In genomic region chr11:70254337-70254736, GRCm38 (mm10) we compare ENCODE assay signal across 8 mouse cellular contexts. TPM values are rescaled to one million over a fixed set of nuclear protein-coding genes. Genes with fewer than 3 reads are reported as not detected.
DNase-seq lines count a peak whose midpoint lies in the region; ATAC-seq and TF ChIP-seq lines count a peak whose summit lies in the region.

No protein-coding gene starts in this region.

- H3K4me1 ChIP-seq in kidney, adult 2 months (ENCODE audit: control insufficient read depth, insufficient read depth, low read length) = peaks cover 4% of the 10 kb centered on the region; the same call in 1 of the 2 replicates
- H3K4me1 ChIP-seq in embryonic facial prominence, embryonic 11.5 days (ENCODE audit: control insufficient read depth, insufficient read depth, low read length) = no peaks in the 10 kb centered on the region; the same call in 1 of the 2 replicates
- H3K4me1 ChIP-seq in intestine, embryonic 15.5 days (replicated peaks) = peaks cover 6% of the 10 kb centered on the region; the same call in 1 of the 2 replicates

- ATAC-seq in embryonic facial prominence, embryonic 11.5 days (replicated peaks; ENCODE audit: insufficient number of reproducible peaks, low FRiP score, low TSS enrichment, low read depth) = no peak
- peak; percentile 17; the same call in 1 of the 2 replicates for ATAC-seq in intestine, embryonic 15.5 days

- no peak for TF ChIP-seq POLR2A in kidney, adult 2 months (IDR thresholded peaks at IDR 0.05; ENCODE audit: low read depth, low read length)
- TF ChIP-seq POLR2A in myocyte (IDR thresholded peaks at IDR 0.05; ENCODE audit: insufficient read length, low read depth) = no peak

- H3K79me2 ChIP-seq in myocyte (ENCODE audit: control insufficient read depth, insufficient read depth) = no peaks in the 10 kb centered on the region

- 0 out of 2 replicates have a peak overlapping the region, but pooled peaks have one; percentile 13 for H3K9ac ChIP-seq in embryonic facial prominence, embryonic 11.5 days (replicated peaks; ENCODE audit: low read length)
- no peak overlapping the region for H3K9ac ChIP-seq in intestine, embryonic 15.5 days

- H3K27me3 ChIP-seq in kidney, adult 2 months (replicated peaks; ENCODE audit: control insufficient read depth, insufficient read depth, low read length) = no peaks in the 10 kb centered on the region
- peaks cover 29% of the 10 kb centered on the region for H3K27me3 ChIP-seq in embryonic facial prominence, embryonic 11.5 days (ENCODE audit: control insufficient read depth, insufficient read depth, low read length)
- peaks cover 46% of the 10 kb centered on the region for H3K27me3 ChIP-seq in intestine, embryonic 15.5 days (replicated peaks)
- peaks cover 26% of the 10 kb centered on the region for H3K27me3 ChIP-seq in myocyte (ENCODE audit: control insufficient read depth, insufficient read depth, insufficient read length)

- no peak overlapping the region; the same call in 1 of the 2 replicates for H3K4me2 ChIP-seq in embryonic facial prominence, embryonic 11.5 days (ENCODE audit: low read depth, low read length)
- peak overlapping the region; percentile 67 for H3K4me2 ChIP-seq in intestine, embryonic 15.5 days (replicated peaks)
- H3K4me2 ChIP-seq in myocyte (ENCODE audit: low read depth) = peak overlapping the region; percentile 70

- H3K4me3 ChIP-seq in kidney, adult 2 months (ENCODE audit: insufficient read depth, low read depth, low read length) = peak overlapping the region; percentile 41
- H3K4me3 ChIP-seq in embryonic facial prominence, embryonic 11.5 days (ENCODE audit: low read depth, low read length) = no peak overlapping the region
- H3K4me3 ChIP-seq in intestine, embryonic 15.5 days (replicated peaks) = peak overlapping the region; percentile 30
- H3K4me3 ChIP-seq in myocyte = no peak overlapping the region

- no peak overlapping the region for H3K27ac ChIP-seq in kidney, adult 2 months (ENCODE audit: insufficient read depth, low read depth, low read length)
- no peak overlapping the region for H3K27ac ChIP-seq in embryonic facial prominence, embryonic 11.5 days (replicated peaks; ENCODE audit: low read depth, low read length)
- H3K27ac ChIP-seq in intestine, embryonic 15.5 days = no peak overlapping the region

- no peaks in the 10 kb centered on the region for H3K36me3 ChIP-seq in kidney, adult 2 months (ENCODE audit: control insufficient read depth, insufficient read depth, low read length)
- no peaks in the 10 kb centered on the region for H3K36me3 ChIP-seq in embryonic facial prominence, embryonic 11.5 days (replicated peaks; ENCODE audit: control insufficient read depth, insufficient read depth, low read depth, low read length)
- H3K36me3 ChIP-seq in intestine, embryonic 15.5 days = no peaks in the 10 kb centered on the region
- no peaks in the 10 kb centered on the region for H3K36me3 ChIP-seq in myocyte (ENCODE audit: control insufficient read depth, insufficient read depth)

- no peak overlapping the region for H3ac ChIP-seq in myocyte (ENCODE audit: control insufficient read depth, insufficient read length)

- H3K9me3 ChIP-seq in embryonic facial prominence, embryonic 11.5 days (replicated peaks; ENCODE audit: control insufficient read depth, low read length) = no peaks in the 10 kb centered on the region
- no peaks in the 10 kb centered on the region for H3K9me3 ChIP-seq in intestine, embryonic 15.5 days

- WGBS in kidney, adult 2 months = 13% methylated on average over 18 of the region's 18 CpGs
- WGBS in embryonic facial prominence, embryonic 11.5 days = 4% methylated on average over 18 of the region's 18 CpGs
- 4% methylated on average over 18 of the region's 18 CpGs for WGBS in intestine, embryonic 15.5 days

- no peak for DNase-seq in kidney, adult 2 months
- DNase-seq in kidney, postnatal 36 days = no peak
- no peak for DNase-seq in embryonic facial prominence, embryonic 11.5 days (ENCODE audit: low spot score)
- DNase-seq in layer of hippocampus, adult 18-20 months (ENCODE audit: low spot score in 2 of 2) = no peak
- DNase-seq in gastrocnemius, adult 18-20 months (ENCODE audit: low spot score) = no peak
- no peak for DNase-seq in urinary bladder, adult 2 months (ENCODE audit: low spot score)

- no peak for TF ChIP-seq CTCF in kidney, adult 2 months (conservative IDR thresholded peaks at IDR 0.05; ENCODE audit: insufficient read depth, insufficient read length, low read depth, low read length)

TF ChIP-seq in myocyte, 11 proteins besides CTCF, POLR2A, EP300 and RAD21:
- TF ChIP-seq E2F4 (IDR thresholded peaks at IDR 0.05; ENCODE audit: insufficient read depth) (no peak), TCF3 (IDR thresholded peaks at IDR 0.05; ENCODE audit: insufficient read length, low read depth) (no peak), MAX (IDR thresholded peaks at IDR 0.05; ENCODE audit: low read depth) (no peak), CEBPB (IDR thresholded peaks at IDR 0.05; ENCODE audit: insufficient read depth, poor library complexity, severe bottlenecking) (no peak), REST (IDR thresholded peaks at IDR 0.05; ENCODE audit: insufficient read depth, insufficient read length) (no peak), MYOD1 (IDR thresholded peaks at IDR 0.05; ENCODE audit: control insufficient read depth in 1 of 3, insufficient read length in 2 of 3, low read depth in 2 of 3) (no peak), USF1 (IDR thresholded peaks at IDR 0.05; ENCODE audit: low read depth) (no peak), MYOG (IDR thresholded peaks at IDR 0.05; ENCODE audit: control insufficient read depth in 1 of 3, insufficient read depth in 1 of 3, insufficient read length in 2 of 3, low read depth in 2 of 3) (no peak), POLR2AphosphoS2 (IDR thresholded peaks at IDR 0.05; ENCODE audit: insufficient read length, low read depth) (no peak), SRF (IDR thresholded peaks at IDR 0.05; ENCODE audit: control insufficient read depth, insufficient read length, low read depth) (no peak), TCF12 (IDR thresholded peaks at IDR 0.05; ENCODE audit: insufficient read depth, poor library complexity, severe bottlenecking) (no peak)

RNA-seq across cellular contexts. Expression of gene Alox12, which starts 0.8 kb away (rescaled TPM):
- polyA plus RNA-seq in kidney, adult 2 months (2012; rRNA removed) = 5.8 and 6.0 TPM in 2 replicates
- polyA plus RNA-seq in embryonic facial prominence, embryonic 11.5 days (2014; fragmentation: Nextera tagmentation; extraction: Ambion mirVana) = 3.2 and 4.1 TPM in 2 replicates
- 2.1 and 2.2 TPM in 2 replicates for polyA plus RNA-seq in intestine, embryonic 15.5 days (2015; fragmentation: Nextera tagmentation; extraction: Ambion mirVana)
- 0.25 TPM for polyA plus RNA-seq in myocyte (2012; fragmentation: generic; extraction: Trizol)
- total RNA-seq in layer of hippocampus, adult 18-20 months (2021) = under 1 TPM; 0.15 to 0.27 TPM
- total RNA-seq in gastrocnemius, adult 18-20 months (2021) = 1 to 10 TPM; 1.2 to 1.5 TPM
- polyA plus RNA-seq in urinary bladder, adult 2 months (2012; rRNA removed) = 14.7 and 15.3 TPM in 2 replicates

RNA-seq across cellular contexts. Expression of gene Rnasek, which starts 14.7 kb away (rescaled TPM):
- polyA plus RNA-seq in kidney, adult 2 months (2012; rRNA removed) = 457 and 485 TPM in 2 replicates
- 103 and 110 TPM in 2 replicates for polyA plus RNA-seq in embryonic facial prominence, embryonic 11.5 days (2014; fragmentation: Nextera tagmentation; extraction: Ambion mirVana)
- 196 and 226 TPM in 2 replicates for polyA plus RNA-seq in intestine, embryonic 15.5 days (2015; fragmentation: Nextera tagmentation; extraction: Ambion mirVana)
- polyA plus RNA-seq in myocyte (2012; fragmentation: generic; extraction: Trizol) = 339 TPM
- 100 to 1,000 TPM; 262 to 272 TPM for total RNA-seq in layer of hippocampus, adult 18-20 months (2021)
- 100 to 1,000 TPM; 120 to 133 TPM for total RNA-seq in gastrocnemius, adult 18-20 months (2021)
- polyA plus RNA-seq in urinary bladder, adult 2 months (2012; rRNA removed) = 128 and 143 TPM in 2 replicates

RNA-seq across cellular contexts. Expression of gene Gm21988, which starts 14.7 kb away (rescaled TPM):
- 13.9 and 15.8 TPM in 2 replicates for polyA plus RNA-seq in kidney, adult 2 months (2012; rRNA removed)
- polyA plus RNA-seq in embryonic facial prominence, embryonic 11.5 days (2014; fragmentation: Nextera tagmentation; extraction: Ambion mirVana) = 7.5 and 9.1 TPM in 2 replicates
- 8.8 and 10.6 TPM in 2 replicates for polyA plus RNA-seq in intestine, embryonic 15.5 days (2015; fragmentation: Nextera tagmentation; extraction: Ambion mirVana)
- 9.2 TPM for polyA plus RNA-seq in myocyte (2012; fragmentation: generic; extraction: Trizol)
- total RNA-seq in layer of hippocampus, adult 18-20 months (2021) = 1 to 10 TPM; 5.6 to 6.7 TPM
- 1 to 10 TPM; 3.2 to 3.3 TPM for total RNA-seq in gastrocnemius, adult 18-20 months (2021)
- 7.4 and 8.7 TPM in 2 replicates for polyA plus RNA-seq in urinary bladder, adult 2 months (2012; rRNA removed)

RNA-seq across cellular contexts. Expression of gene 0610010K14Rik, which starts 16.6 kb away (rescaled TPM):
- polyA plus RNA-seq in kidney, adult 2 months (2012; rRNA removed) = 73.6 and 78.9 TPM in 2 replicates
- 195 and 211 TPM in 2 replicates for polyA plus RNA-seq in embryonic facial prominence, embryonic 11.5 days (2014; fragmentation: Nextera tagmentation; extraction: Ambion mirVana)
- polyA plus RNA-seq in intestine, embryonic 15.5 days (2015; fragmentation: Nextera tagmentation; extraction: Ambion mirVana) = 133 and 138 TPM in 2 replicates
- 75.5 TPM for polyA plus RNA-seq in myocyte (2012; fragmentation: generic; extraction: Trizol)
- total RNA-seq in layer of hippocampus, adult 18-20 months (2021) = 10 to 100 TPM; 39.7 to 45.9 TPM
- 10 to 100 TPM; 30.3 to 30.7 TPM for total RNA-seq in gastrocnemius, adult 18-20 months (2021)
- polyA plus RNA-seq in urinary bladder, adult 2 months (2012; rRNA removed) = 55.2 and 69.0 TPM in 2 replicates

RNA-seq across cellular contexts. Expression of gene Bcl6b, which starts 24.7 kb away (rescaled TPM):
- 7.9 and 8.8 TPM in 2 replicates for polyA plus RNA-seq in kidney, adult 2 months (2012; rRNA removed)
- polyA plus RNA-seq in embryonic facial prominence, embryonic 11.5 days (2014; fragmentation: Nextera tagmentation; extraction: Ambion mirVana) = 6.7 and 6.9 TPM in 2 replicates
- 11.1 and 11.9 TPM in 2 replicates for polyA plus RNA-seq in intestine, embryonic 15.5 days (2015; fragmentation: Nextera tagmentation; extraction: Ambion mirVana)
- polyA plus RNA-seq in myocyte (2012; fragmentation: generic; extraction: Trizol) = 2.8 TPM
- total RNA-seq in layer of hippocampus, adult 18-20 months (2021) = 1 to 10 TPM in 1 of 2 experiments, under 1 TPM in 1; 0.92 to 1.1 TPM
- 1 to 10 TPM in 1 of 2 experiments, under 1 TPM in 1; 0.82 to 5.1 TPM for total RNA-seq in gastrocnemius, adult 18-20 months (2021)
- 4.0 and 4.1 TPM in 2 replicates for polyA plus RNA-seq in urinary bladder, adult 2 months (2012; rRNA removed)

Comparison
In these comparisons a context has a peak if more than half of its experiments do, and no peak if none do; other contexts are left out.
1. H3K4me3 ChIP-seq: peak in kidney, adult 2 months (single experiment) and intestine, embryonic 15.5 days (single experiment); none in embryonic facial prominence, embryonic 11.5 days (single experiment) and myocyte (single experiment).